Mouse (Mus musculus) right cerebral cortex, postnatal 25 days (tissue): ENCODE results near the gene Fermt2.
"Not testable (repeated sequence)": the region's sequence is repeated elsewhere in the genome, so short reads cannot be mapped to it uniquely, and the experiment has no call there.

Experiments
- DNase-seq: peaks from one replicate; pipeline ENCODE4 v3.0.0; 2022

The Fermt2 gene

DNA sequence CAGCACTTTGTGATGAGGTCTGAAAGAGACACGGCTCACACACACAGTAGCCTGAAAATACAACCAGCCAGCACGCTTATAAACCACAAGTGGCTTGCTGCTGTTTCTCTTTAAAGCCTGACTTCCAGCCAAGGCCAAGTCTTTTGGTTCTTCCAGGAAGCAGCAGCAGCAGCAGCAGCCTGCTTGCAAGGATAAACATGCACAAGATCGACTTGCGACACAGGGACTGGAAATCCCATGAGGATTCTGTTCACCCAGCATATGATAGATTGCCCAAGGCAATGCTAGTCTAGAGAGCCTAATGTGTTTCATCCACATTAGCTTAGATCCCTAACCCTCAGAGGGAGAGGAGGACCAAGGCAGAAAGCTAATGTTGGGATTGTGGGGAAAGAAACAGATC is 22.0 kb downstream of the Fermt2 start:
- no peak for DNase-seq

DNA sequence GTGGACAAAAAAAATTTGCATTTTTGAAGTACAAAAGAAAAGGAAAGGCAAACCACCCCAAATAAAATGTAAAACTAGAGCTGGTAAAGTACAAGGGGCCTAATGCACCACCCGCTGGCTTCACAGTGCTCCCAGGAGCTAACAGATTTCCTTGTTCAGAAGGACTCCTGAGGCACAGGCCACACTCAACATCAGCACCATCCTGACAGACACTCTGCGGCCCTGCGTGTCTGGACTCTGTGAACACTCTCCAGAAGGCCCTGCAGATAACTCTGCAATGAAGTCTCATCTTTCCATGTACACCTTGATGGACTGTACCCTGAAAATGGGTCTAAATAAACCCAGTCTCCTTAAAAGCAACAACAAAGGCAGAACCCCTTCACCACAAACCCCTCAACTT is 22.5 kb downstream of the Fermt2 start:
- DNase-seq = no peak

DNA sequence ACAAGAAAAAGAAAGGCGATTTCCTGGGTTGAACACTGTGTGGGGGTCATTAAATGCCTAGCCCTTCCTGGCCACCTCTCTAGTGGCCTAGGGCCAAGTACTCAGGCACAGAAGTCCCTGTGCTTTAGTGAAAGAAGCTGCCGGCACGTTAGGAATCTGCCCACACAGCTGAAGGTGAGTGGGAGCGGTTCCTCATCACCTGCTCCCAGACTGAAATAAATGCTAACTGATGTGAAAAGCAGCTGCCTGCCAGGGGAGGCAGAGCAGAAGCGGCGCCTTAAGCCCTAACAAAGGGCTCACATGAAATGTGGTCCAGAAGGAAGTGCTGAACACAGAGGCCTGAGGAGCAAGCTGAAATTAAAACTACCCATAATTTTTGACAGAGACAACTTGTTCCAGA is 22.9 kb downstream of the Fermt2 start:
- DNase-seq = no peak

DNA sequence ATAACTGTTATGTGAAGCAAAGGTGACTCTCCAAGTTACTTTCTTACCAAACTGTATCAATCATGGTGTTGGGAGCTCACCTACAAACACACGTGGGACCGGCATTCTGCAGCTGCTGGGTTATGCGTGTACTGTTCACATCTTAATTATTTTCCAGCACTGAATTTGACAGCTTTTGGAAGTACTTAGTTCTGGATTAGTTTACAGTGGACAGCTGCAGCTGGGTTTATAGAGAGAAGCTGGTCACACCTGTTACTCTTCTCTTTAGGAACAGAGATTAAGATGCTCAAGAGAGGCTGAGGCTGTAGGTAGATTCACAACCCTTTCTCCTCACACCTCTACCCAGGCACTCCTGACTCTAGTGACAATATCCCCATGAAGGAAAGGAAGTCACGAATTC is 23.8 kb downstream of the Fermt2 start:
- no peak for DNase-seq

DNA sequence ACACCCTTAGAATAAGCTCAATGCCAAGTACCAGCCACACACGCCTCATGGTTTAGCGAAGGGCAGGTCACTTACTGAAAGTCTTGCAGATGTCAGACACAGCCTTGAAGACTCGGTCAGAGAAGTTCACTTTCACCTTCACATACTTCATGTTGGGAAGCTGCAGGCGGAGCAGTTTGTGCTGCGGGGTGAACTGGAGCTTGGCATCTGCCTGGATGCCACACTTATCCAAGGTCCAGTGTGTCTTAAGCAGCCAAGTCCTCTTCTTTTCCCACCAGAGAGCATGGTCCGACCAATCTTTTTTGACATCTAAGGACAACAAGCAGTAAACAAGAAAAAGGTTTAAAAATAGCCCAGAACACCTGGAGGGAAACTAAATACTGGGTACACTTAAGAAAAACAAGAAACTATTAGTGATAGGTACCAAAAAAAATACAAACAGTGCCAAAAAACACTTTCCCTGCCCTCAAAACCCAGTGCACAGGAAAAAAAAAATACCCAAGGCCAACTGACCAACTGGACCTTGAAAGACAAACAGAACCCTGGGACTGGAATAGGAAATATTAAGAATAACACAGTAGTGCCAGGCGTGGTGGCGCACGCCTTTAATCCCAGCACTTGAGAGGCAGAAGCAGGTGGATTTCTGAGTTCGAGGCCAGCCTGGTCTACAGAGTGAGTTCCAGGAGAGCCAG is 25.4 kb downstream of the Fermt2 start:
- DNase-seq = no peak

DNA sequence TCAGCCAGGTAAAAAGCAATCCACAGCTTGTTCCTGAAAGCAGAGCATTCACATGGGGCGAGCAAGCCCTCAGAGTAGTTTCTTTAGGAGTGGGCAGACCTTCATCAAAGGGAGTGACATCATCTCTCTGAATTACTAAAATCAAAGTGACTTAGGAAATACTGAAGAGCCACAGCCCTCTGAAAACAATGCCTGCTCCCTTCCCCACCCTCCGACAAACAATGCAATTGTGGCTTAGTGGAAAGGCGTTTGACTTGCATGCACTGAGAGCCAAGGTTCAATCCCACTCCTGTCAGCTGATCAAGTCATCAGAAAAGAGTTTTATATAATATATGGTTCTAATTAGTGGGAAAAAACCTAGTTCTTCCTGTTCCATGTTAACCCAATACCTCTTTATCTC is 26.0 kb downstream of the Fermt2 start:
- no peak for DNase-seq

DNA sequence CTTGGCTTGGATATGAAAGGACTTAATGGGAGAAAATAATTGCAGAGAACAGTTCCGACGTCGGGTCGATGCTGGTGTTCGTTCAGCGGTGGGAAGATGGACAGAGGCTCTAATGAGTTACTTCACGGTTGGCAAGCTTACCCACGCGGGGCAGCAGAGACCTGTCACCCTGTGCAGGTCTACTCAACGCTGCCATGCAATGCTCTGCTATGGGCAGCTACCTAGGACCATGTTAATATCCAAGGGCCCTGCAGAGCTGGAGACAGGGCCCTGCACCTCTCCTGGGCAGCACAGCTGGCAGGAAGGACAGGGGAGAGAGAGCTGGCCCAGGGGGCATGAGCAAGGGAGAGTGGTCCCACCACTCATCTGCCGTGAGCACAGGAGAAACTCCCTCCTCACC is 29.9 kb downstream of the Fermt2 start:
- DNase-seq = no peak

DNA sequence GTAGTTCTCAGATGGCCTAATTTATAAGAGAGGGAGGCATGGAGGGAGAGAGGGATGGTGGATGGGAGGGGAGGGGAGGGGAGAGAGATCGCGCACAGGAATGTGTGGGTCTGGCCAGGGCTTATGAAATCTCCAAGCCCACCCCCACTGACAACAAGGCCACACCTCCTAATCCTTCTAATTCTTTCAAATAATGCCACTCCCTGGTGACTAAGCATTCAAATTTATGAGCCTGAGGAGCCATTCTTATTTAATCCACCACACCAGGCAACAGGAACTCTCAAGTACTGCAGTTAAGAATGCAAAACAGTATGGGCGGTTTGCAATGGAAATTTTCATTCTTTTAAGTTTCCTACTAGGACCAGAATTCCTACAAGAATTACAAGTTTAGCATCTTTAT is 32.8 kb downstream of the Fermt2 start:
- DNase-seq = no peak

DNA sequence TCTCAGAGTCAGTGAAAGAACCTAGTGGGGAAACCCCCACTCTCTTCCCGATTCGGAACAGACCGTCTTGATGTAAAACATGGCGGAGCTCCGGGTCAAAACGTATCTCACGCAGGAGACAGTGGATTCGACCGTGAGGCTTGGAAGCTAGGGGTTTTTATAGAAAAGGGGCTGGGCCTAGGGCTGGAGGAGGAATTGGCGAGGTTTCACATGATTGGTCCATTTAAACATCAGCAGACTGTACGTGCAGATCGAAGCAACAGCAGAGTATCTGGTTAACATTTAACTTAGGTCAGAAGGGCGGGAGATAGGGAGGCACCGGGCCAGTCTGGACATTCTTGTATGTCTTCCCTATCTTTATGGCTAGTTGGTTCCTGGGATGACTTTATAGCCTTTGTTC is 34.1 kb downstream of the Fermt2 start:
- not testable (repeated sequence) for DNase-seq

DNA sequence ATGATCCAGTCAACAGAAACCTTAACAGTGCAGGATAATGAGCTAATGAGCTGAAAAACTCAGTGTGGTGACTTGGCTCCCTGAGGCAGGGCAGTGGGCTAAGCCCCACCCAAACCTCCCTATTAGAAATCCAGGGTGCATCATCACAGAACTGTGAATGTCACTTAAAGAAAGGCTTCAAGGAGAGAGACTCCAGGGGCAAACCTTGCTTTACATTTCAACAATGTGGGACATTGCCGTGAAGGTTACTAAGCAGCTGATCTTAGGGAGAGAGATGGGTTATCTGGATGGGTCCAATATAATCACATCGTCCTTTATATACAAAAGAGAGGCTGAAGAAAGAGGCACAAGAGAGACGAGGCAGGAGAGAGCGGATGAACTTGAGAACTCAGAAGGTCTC is 36.0 kb downstream of the Fermt2 start:
- DNase-seq = no peak

DNA sequence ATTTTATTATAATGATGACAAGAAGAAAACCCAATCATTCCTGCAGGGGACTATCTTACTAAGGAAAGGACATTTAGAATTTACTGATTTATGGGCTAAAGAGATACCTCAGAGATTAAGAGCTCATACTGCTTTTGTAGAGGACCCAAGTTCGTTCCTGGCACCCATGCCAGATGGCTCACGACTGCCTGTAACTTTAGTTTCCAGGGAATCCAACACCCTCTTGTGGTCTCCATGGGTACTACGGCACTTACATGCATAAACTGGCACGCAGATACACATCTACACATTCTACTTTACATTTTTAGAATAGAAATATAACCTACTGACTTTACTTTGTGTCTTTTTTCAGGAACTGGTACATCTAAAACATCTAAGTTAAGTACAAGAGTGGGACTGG is 37.2 kb downstream of the Fermt2 start:
- DNase-seq = no peak

DNA sequence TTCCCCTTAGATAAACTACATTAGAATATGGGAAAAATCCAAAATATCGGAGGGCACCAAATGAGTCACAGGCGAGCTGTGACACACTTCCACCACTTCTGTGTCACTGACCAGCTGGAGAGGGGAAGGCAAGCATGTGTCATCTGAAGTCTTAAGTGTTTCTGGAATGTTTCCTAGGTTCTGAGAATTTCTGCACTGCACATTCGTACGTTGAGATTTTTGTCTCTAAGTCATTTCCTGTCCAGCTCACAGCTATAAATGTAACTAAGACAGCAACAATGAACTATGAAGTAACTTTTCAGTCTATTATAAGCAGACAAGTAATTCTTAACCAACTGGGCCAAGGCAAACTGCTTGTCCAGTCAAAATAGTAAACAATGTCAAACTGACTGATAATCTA is 37.9 kb downstream of the Fermt2 start:
- no peak for DNase-seq

DNA sequence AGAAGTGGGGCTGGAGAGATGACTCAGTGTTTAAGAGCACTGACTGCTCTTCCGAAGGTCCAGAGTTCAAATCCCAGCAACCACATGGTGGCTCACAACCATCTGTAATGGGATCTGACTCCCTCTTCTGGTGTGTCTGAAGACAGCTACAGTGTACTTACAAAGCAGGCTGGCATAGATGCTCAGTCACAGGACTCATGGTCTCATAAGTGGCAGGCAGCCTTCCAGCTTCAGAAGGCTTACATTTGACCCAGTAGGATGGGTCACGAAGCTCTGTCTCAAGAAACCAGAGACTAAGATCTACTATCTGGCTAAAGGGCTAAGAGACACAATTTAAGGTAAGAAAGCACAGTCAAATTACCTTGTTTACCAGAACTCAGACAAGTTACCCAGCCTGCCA is 42.7 kb downstream of the Fermt2 start:
- not testable (repeated sequence) for DNase-seq

DNA sequence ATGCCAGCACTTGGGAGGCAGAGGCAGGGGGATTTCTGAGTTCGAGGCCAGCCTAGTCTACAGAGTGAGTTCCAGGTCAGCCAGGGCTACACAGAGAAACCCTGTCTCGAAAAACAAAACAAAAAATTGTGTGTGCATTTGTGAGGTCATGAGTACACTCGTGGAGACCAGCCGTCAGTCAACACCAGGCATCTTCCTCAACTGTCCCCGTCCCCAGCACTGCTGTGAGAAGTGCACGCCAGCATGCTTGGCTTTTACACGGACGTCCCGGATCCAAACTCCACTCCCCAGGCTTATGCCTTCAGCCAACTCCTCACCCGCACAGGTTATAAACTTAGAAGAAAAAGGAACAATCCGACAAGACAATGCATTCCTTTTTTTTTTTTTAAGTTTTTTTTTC is 46.6 kb downstream of the Fermt2 start:
- DNase-seq = not testable (repeated sequence)

DNA sequence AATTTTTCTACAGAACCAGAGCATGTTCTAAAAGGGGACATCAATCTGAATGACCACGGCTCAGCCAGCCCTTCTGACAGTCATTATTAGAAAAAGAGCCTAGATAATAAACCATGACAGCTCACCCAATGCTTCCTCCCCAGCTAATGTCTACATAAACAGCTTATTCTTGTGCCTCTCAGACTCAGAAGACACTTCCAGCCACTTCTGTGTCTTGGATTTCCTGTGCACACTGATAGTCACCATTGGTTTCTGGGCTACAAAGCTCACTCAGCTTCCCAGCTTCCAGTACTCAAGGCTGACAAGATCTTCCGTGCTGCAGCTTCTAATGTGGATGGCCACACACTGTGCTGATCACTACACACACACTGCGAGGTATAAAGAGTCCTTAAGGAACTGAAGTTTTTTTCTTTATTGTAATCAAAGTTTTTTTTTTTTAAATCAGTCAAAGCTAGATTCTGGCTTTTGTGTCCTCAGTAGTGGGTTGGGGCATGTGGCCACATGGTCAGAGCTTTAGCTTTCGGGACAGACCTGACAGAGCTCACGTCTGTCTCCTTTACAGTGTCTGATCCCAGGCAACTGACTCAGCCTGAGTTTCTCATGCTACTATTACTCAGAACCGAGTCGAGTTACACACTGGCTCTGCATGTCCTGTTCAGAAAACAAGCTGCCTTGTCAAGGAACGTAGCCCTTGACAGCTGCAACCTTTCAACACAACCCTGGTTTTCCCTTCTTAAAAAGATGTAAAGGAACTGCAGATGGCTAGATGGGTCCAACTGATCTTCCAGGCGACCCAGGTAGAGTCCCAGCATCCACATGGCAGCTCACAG is 50.7 kb downstream of the Fermt2 start:
- no peak for DNase-seq

DNA sequence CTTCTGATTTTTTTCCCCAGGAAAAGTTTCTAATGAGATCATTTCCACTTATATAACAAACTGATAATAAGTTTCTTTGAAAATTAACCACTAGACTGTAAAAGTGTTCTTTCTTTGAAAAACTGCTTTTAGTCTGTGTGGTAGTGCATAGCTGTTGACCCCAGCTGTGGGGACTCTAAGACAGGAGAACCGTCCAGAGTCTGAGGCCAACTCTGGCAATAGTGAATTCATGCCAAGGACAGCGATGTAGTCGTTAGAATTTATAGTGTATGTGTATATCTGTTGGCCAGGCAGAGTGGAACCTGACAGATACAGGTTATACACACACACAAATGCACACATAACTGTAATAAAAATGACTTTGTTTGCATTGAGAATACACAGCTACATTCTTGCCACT is 51.4 kb downstream of the Fermt2 start:
- DNase-seq = no peak

DNA sequence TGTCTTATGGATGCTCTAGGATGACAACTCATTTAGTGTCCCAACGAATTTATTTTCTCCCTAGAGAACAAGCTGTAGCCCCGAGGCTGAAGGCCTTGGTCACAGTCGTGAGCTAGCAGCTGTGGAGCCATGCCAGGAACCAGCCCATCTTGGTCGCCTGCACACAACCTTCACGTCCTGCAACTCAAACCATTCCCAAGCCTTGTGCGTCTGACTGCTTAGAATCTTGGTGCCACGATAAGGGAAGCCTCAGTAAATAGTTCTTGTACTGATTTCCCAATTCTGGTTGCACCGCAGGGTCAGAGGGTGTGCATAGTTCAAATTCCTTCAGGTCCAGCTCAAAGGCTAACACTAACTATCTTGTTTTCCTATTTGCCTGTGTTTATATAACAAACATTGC is 52.3 kb downstream of the Fermt2 start:
- no peak for DNase-seq

DNA sequence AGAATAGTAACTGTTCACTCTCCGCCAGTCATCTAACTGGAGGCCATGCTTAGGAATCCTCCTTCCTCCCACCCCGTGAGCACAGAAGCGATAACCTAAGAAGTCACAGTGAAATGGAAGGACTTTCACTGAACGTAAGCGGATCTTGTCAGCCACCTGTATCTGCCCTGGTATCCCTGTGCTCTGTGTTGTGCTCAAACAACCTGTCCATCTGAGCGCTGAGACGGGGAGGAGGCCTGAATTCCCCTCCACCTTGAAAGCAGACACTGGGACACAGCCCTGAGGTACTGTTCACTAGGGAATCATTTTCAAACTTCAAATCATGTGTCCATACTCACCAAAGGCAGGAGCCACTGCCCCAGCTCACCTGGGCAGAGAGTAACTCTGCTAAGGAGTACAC is 52.9 kb downstream of the Fermt2 start:
- no peak for DNase-seq

DNA sequence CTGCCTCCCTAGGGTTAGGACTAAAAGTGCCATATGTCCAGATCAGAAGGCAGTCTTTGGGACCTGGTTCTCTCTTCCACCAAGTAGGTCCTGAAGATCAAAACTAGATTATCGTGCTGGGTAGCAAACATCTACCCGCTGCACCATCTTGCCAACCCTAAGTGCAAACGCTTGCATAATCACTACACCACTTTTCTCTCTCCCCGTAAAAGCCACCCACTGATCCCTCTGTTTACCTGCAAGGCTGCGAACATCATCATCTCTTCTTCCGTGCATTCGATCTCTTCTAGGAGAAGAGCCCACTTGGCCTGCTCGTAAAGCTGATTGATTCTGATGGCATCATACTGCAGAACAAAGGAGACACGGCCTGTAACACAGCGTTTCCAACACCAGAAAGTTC is 57.4 kb downstream of the Fermt2 start:
- no peak for DNase-seq

DNA sequence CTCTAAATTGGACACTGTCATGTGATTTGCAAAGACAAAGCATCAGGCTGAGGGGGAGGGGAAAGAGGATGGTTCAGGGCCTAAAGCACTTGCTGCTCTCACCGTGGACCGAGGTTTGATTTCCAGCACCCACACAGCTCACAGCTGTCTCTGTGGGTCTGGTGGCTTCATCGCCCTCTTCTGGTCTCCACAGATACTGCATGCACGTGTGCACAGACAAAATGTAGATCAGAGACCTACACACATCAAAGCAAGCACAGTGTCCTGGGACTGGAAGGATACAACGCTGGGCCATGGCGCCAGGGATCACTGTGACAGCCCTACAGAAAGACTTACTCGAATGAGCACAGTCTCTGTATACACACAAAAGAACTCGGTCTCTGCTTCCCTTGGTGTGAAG is 60.5 kb downstream of the Fermt2 start:
- no peak for DNase-seq

DNA sequence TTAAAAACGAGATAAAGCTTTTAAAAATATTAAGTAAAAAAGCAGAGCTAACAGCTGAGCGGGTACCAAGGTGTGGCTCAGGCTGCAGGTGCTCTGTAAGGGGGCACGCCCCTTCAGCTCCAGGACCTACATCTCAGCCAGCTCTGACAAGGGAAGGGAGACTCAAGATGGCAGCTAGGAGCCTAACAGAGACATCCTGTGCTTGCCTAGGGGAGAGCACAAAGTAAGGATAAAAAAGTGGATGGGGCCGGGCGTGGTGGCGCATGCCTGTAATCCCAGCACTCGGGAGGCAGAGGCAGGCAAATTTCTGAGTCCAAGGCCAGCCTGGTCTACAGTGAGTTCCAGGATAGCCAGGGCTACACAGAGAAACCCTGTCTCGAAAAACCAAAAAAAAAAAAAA is 63.5 kb downstream of the Fermt2 start:
- DNase-seq = not testable (repeated sequence)

DNA sequence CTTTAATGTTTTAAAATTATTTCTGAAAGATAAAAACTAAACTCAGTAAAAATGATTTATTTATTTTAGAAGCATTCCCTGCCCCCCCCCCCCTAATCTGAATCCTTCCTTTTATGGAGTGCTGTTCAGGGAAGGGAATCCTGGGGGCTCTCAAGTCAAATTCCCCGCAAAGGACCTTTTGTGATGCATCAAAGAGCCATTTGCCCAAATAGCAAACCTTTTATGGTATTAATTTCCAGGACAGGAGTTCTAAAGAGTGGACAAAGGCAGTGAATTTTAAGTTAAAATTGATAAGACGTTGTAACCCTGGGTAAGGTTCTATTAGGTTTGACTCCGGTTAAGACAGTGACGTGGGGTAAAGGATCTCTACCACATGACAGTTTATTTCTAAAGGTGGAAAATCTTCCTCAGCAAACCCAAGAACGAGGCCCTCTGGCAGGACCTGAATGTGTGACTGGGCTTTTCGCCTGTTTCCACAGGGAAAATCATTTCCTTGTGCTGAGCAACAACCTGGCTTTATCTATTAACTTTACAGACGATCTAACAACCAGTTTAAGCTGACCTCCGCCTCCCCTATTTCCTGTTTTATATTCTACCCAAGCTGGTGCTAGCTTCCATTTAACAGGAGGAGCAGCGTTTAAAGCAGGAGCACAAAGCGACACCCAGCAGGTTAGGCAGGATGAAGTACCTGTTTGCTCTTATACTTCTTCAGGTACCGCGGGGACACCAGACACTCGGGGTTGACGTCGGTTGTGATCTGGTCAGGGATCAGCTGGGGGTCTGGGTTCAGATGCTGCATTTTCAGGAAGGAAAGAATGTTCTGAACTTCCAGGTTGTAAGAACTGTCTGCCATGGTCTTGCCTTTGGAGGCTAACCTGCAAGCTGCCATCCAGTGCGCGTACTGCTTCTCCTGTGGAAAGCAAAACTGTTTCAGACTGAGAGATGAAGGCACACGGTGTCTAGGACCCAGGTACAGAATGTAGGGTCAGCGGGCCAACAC is 65.6 kb downstream of the Fermt2 start:
- DNase-seq = no peak

DNA sequence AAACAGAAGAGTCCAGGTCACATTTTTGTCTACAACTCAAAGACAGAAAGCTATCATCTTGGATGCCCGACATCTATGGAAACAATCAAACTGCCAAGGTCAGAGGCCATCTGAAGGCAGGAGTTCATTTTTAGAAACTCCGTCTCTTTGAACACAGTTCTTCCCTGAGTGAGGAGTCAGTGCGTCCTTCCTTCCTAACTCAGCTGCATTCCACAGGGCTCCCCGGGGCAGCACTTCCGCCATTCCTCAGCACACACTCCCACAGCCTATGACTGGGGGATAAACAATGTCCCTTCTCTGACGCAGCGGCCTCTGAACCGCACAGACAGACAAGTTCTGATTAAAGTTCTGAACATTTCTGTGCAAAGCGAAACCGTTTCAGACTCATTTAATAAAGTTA is 66.3 kb downstream of the Fermt2 start:
- no peak for DNase-seq
